Mouse (Mus musculus): Measurements from ENCODE around the gene Rmi1.
"Not testable (repeated sequence)": the region's sequence is repeated elsewhere in the genome, so short reads cannot be mapped to it uniquely, and the experiment has no call there.

Rmi1 gene

GRCm38 (mm10) chr13:58402003-58402743 is at the start of gene Rmi1:
Rmi1 (plus strand) TSS chr13:58402248.
- DNase-seq, result peak; percentile 97

- no peak for DNase-seq
Observed at GRCm38 (mm10) chr13:58352996-58353395, 49.1 kb upstream of the Rmi1 start.

- DNase-seq, result peak; percentile 53
Observed at GRCm38 (mm10) chr13:58358629-58359303, 43.3 kb upstream of the Rmi1 start, which contains the start of gene Kif27. Kif27 (minus strand) TSS chr13:58359122.

GRCm38 (mm10) chr13:58359304-58359653 is 42.8 kb upstream of the Rmi1 start:
- DNase-seq, result no peak

- DNase-seq, result no peak
Observed at GRCm38 (mm10) chr13:58364353-58365175, 37.5 kb upstream of the Rmi1 start.

- DNase-seq, result not testable (repeated sequence)
Observed at GRCm38 (mm10) chr13:58365179-58365578, 36.9 kb upstream of the Rmi1 start.

- no peak for DNase-seq
Observed at GRCm38 (mm10) chr13:58366373-58366772, 35.7 kb upstream of the Rmi1 start.

GRCm38 (mm10) chr13:58367641-58368040 is 34.4 kb upstream of the Rmi1 start:
- no peak for DNase-seq

- DNase-seq, result no peak
Observed at GRCm38 (mm10) chr13:58368835-58369234, 33.2 kb upstream of the Rmi1 start.

GRCm38 (mm10) chr13:58372278-58373152 is 29.5 kb upstream of the Rmi1 start:
- DNase-seq, result no peak

- no peak for DNase-seq
Observed at GRCm38 (mm10) chr13:58373153-58373470, 28.9 kb upstream of the Rmi1 start.

GRCm38 (mm10) chr13:58384371-58384770 is 17.7 kb upstream of the Rmi1 start:
- DNase-seq, result no peak

- peak; percentile 55 for DNase-seq
Observed at GRCm38 (mm10) chr13:58384779-58385546, 17.1 kb upstream of the Rmi1 start, which contains the start of gene 2210016F16Rik. 2210016F16Rik (minus strand) TSS chr13:58385225.

GRCm38 (mm10) chr13:58385547-58385920 is 16.5 kb upstream of the Rmi1 start:
- no peak for DNase-seq

- DNase-seq, result peak; percentile 72
Observed at GRCm38 (mm10) chr13:58387948-58388347, 14.1 kb upstream of the Rmi1 start.

GRCm38 (mm10) chr13:58388379-58388778 is 13.7 kb upstream of the Rmi1 start:
- no peak for DNase-seq

GRCm38 (mm10) chr13:58389324-58389951 is 12.6 kb upstream of the Rmi1 start:
- no peak for DNase-seq

GRCm38 (mm10) chr13:58394392-58394791 is 7.7 kb upstream of the Rmi1 start:
- not testable (repeated sequence) for DNase-seq

GRCm38 (mm10) chr13:58397651-58398050 is 4.4 kb upstream of the Rmi1 start:
- DNase-seq, result no peak

GRCm38 (mm10) chr13:58400576-58400975 is 1.5 kb upstream of the Rmi1 start:
- no peak for DNase-seq

All from right cerebral cortex, postnatal 14 days (tissue).